Mouse (Mus musculus): Measurements from ENCODE around the gene Anapc5.

DNA sequence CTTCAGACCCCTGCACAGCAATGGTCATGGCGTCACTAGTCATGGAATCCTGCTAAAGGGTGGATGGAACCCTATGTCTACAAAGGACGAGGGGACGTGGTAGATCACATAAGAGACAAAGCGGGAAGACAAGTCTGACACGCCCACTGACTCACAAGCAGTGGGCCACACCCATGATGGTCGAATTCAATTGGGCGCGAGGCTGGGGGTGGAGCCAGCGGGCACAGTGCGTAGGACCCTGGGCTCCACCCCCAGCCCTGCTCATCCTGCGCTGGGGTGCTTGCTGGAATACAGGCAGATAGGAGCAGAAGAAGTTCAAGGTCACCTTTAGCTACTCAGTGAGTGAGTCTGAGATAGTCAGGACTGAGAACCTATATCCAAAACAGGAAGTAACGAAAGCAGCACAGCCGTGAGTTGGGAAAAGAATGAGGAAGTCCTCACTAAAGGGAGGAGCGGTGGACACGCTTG is 52.0 kb downstream of the Anapc5 start:
- TF ChIP-seq POLR2A (IDR thresholded peaks at IDR 0.05; ENCODE audit: insufficient read depth, low read length) (no peak), CTCF (IDR thresholded peaks at IDR 0.05; ENCODE audit: low read depth, low read length) (no peak)
